7 mouse cellular contexts compared by ENCODE assay signal in genomic region chr14:14703346-14703871, GRCm38 (mm10). TPM values are rescaled to one million over a fixed set of nuclear protein-coding genes. Genes with fewer than 3 reads are reported as not detected.
A peak's percentile ranks its signal among the peaks of the same experiment; 100 is the strongest.
DNase-seq lines count a peak whose midpoint lies in the region; ATAC-seq and TF ChIP-seq lines count a peak whose summit lies in the region.

No protein-coding gene starts in this region.

- WGBS in lung, postnatal 0 days: 0% methylated on average over 53 of the region's 60 CpGs

- H3K4me2 ChIP-seq in lung, postnatal 0 days (replicated peaks; ENCODE audit: low read depth, low read length): peak overlapping the region; percentile 83

- peaks cover 21% of the 10 kb centered on the region for H3K4me1 ChIP-seq in G1E (ENCODE audit: insufficient read depth, low read depth, low read length)
- no peaks in the 10 kb centered on the region for H3K4me1 ChIP-seq in lung, postnatal 0 days (ENCODE audit: insufficient read depth, low read depth, low read length)

- peak; percentile 8 for DNase-seq in G1E (ENCODE audit: low spot score)
- peak; percentile 64 to 77 for DNase-seq in adrenal gland, postnatal 36 days
- DNase-seq in heart, postnatal 36 days: peak; percentile 43 to 75
- DNase-seq in layer of hippocampus, adult 2 months (ENCODE audit: low spot score in 2 of 2): peak in 1 of 2 experiments; percentile 23
- peak; percentile 76 for DNase-seq in lung, postnatal 0 days (ENCODE audit: low spot score)
- DNase-seq in ovary, postnatal 10 days (ENCODE audit: low spot score): peak; percentile 34

- intact Hi-C loops in heart, postnatal 36 days (cut with DNase I): loop anchor here (2.0 to 10.0 kb wide), 4 partner anchors 71 to 356 kb away; partner anchors contain the start of gene Il3ra

- H3K27me3 ChIP-seq in G1E (ENCODE audit: insufficient read depth, low read length): no peaks in the 10 kb centered on the region
- no peaks in the 10 kb centered on the region for H3K27me3 ChIP-seq in lung, postnatal 0 days (replicated peaks; ENCODE audit: insufficient read depth, low read length)

- TF ChIP-seq CTCF in G1E (IDR thresholded peaks at IDR 0.05; ENCODE audit: low read depth, low read length): no peak
- TF ChIP-seq CTCF in layer of hippocampus, adult 2 months (conservative IDR thresholded peaks at IDR 0.05): peak; percentile 47
- peak; percentile 22; the same call in 1 of the 2 replicates for TF ChIP-seq CTCF in lung, postnatal 0 days (IDR thresholded peaks at IDR 0.05)

- no peaks in the 10 kb centered on the region for H3K9me3 ChIP-seq in G1E (replicated peaks)
- H3K9me3 ChIP-seq in lung, postnatal 0 days (ENCODE audit: low read length): no peaks in the 10 kb centered on the region

- ATAC-seq in G1E (ENCODE audit: extremely low read depth, insufficient number of reproducible peaks, low FRiP score, poor library complexity, severe bottlenecking): 0 out of 2 replicates have a peak, but pooled peaks have one; percentile 12
- peak; percentile 62 for ATAC-seq in erythroid progenitor cell, adult 5-6 weeks (replicated peaks; ENCODE audit: low FRiP score, poor library complexity, severe bottlenecking)
- peak; percentile 70 for ATAC-seq in lung, postnatal 0 days

- H3K4me3 ChIP-seq in G1E (ENCODE audit: low read depth, low read length): peak overlapping the region; percentile 82
- peak overlapping the region; percentile 87 for H3K4me3 ChIP-seq in layer of hippocampus, adult 2 months
- H3K4me3 ChIP-seq in lung, postnatal 0 days (ENCODE audit: low read depth, low read length): peak overlapping the region; percentile 86

- H3K9ac ChIP-seq in lung, postnatal 0 days (replicated peaks; ENCODE audit: low read depth): peak overlapping the region; percentile 77

- peaks cover 2% of the 10 kb centered on the region for H3K36me3 ChIP-seq in G1E (replicated peaks)
- H3K36me3 ChIP-seq in lung, postnatal 0 days (ENCODE audit: insufficient read depth, low read length): no peaks in the 10 kb centered on the region

- no peak for TF ChIP-seq EP300 in lung, postnatal 0 days (IDR thresholded peaks at IDR 0.05)

- peak overlapping the region; percentile 94 for H3K27ac ChIP-seq in layer of hippocampus, adult 2 months
- peak overlapping the region; percentile 93 for H3K27ac ChIP-seq in lung, postnatal 0 days (ENCODE audit: low read length)

RNA-seq across cellular contexts. Expression of gene Slc4a7, which starts 1.3 kb away (rescaled TPM):
- total RNA-seq in G1E (2014; fragmentation: Nextera tagmentation): 39.4 and 43.6 TPM in 2 replicates
- 24.9 and 25.5 TPM in 2 replicates for total RNA-seq in G1E (2017)
- 6.8 and 7.6 TPM in 2 replicates for polyA plus RNA-seq in G1E (2012)
- total RNA-seq in adrenal gland, postnatal 36 days (2021): 10 to 100 TPM; 20.0 to 34.6 TPM
- 5.4 and 13.7 TPM in 2 replicates for total RNA-seq in erythroid progenitor cell, adult 5-6 weeks (2015; ENCODE audit: low replicate concordance)
- 5.8 and 10.6 TPM in 2 replicates for total RNA-seq in erythroid progenitor cell, adult 5-6 weeks (2017; ENCODE audit: low replicate concordance)
- 10 to 100 TPM; 13.7 to 14.0 TPM for total RNA-seq in heart, postnatal 36 days (2021)
- total RNA-seq in layer of hippocampus, adult 2 months (2021): 10 to 100 TPM; 49.5 to 49.8 TPM
- polyA plus RNA-seq in lung, postnatal 0 days (2015; fragmentation: Nextera tagmentation; extraction: Ambion mirVana): 7.4 and 7.9 TPM in 2 replicates

Comparison
In these comparisons a context has a peak if more than half of its experiments do, and no peak if none do; other contexts are left out.
1. ATAC-seq: peak in every context shown above with its lines; median percentile 70 in lung, postnatal 0 days; 62 in erythroid progenitor cell, adult 5-6 weeks; 12 in G1E.